Mouse (Mus musculus): Measurements from ENCODE around the gene Sis.

The Sis gene

GRCm38 (mm10) chr3:72967675-72968074 lies at the start of gene Sis:
Gene Sis, minus strand, starts transcription at chr3:72967863.
- DNase-seq (ENCODE audit: low read depth), result no peak

DNA sequence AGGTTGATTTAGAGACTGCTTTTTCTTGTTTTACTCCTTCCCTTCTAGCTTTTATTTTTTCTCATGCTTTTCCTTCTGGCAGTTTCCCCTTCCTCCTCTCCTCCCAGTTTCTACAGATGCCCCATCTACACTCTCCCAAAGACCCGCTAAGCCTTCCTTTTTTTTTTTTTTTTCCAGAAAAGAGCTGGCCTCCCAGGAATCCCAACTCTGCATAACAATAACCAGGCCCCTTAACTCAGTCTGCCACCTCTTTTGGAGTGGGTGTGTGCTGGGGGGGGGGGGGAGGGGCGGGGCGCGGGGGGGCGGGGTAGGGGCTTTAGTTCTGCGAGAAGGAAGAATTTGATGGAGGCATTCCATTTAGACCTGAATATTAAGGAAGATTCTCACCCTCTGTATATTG lies 38.4 kb upstream of the Sis start:
- DNase-seq (ENCODE audit: low read depth), result no peak

- no peak for DNase-seq (ENCODE audit: low read depth)
Measured at GRCm38 (mm10) chr3:73002933-73003696, 35.5 kb upstream of the Sis start.

DNA sequence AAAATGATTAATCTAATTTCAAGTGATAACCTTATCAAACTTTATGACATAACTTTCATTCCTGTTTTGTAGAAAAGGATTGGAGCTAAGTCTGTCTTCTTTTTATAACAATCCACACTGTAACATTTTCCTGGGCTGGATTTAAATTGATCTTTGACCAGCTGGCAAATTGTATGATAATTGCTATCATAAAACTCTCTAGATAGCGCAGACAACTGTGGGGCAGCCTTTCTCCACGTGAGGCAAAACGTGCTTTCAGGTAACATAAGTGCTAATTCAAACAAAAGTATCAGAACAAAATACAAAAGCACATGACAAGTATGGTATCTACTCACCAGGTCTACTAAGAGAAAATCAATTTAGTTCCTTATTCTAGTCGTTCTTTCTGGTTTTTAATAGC lies 29.9 kb upstream of the Sis start:
- DNase-seq (ENCODE audit: low read depth), result no peak

DNA sequence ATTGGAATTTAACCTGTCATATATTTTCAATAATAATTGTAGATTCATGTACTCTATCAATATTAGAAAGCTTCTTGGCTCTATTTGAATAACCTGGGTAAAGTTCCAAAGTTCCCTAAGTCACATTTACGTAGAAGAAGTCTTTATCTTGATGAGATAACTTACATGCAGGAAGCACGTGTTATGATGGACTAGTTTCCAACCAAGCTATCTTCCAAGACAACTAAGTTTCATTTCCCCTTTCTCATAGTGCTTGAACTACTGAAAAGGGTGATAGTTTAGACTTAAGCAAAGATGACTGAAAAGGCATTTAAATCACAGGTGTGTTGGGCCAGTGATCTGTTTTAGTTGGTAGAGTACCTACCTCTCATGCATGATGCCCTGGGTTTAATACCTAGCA lies 23.3 kb upstream of the Sis start:
- no peak for DNase-seq (ENCODE audit: low read depth)

- no peak for DNase-seq (ENCODE audit: low read depth)
Measured at GRCm38 (mm10) chr3:72976602-72977001, 8.9 kb upstream of the Sis start.

DNA sequence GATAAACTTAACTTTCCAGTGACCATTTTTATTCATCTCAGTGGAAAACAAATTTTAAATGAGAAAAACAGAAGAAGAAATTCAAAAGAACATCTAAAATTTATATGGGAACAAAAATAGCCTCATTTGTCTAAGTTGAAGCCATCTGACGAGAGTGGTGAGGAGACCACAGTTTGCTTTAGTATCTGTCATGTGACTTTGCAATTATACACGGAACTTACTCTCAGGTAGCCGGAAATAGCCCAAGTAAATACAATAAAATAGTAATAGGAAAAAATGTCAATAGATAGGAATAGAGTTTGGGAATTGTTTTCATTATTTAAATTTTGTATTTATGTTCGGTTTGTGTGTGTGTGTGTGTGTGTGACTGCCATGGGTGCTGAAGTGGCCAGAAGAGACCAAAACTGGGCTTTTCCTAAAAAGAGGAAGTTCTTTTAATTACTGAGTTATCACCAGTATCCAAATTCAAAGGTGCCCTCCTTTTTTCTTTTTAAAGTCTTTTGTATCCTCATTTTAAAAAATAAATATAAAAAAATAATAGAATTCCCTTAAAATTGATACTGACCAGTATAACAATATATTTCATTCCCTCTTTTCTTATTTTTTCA lies 48.6 kb downstream of the Sis start:
- DNase-seq (ENCODE audit: low read depth), result no peak

- no peak for DNase-seq (ENCODE audit: low read depth)
Measured at GRCm38 (mm10) chr3:72882501-72882900, 85.2 kb downstream of the Sis start.

DNA sequence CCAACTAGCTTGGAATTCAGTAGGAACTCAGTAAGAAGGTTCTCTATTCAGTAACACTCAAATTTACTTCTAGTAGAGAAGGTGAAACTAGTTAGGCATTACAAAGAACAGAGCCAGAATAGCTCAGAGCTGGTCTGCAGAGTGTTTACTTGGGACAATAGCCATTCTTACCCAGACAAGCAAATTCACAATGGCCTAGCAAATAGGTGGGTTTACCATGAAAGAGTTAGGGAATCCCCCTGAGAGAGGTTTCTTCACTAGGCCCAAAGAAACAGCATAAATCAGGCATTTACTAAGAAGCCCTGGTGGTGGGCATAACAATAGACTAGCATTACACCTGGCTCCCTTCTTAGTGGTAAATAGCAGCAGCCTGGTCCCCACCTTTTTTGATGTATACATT lies 99.5 kb downstream of the Sis start:
- no peak for DNase-seq (ENCODE audit: low read depth)

DNA sequence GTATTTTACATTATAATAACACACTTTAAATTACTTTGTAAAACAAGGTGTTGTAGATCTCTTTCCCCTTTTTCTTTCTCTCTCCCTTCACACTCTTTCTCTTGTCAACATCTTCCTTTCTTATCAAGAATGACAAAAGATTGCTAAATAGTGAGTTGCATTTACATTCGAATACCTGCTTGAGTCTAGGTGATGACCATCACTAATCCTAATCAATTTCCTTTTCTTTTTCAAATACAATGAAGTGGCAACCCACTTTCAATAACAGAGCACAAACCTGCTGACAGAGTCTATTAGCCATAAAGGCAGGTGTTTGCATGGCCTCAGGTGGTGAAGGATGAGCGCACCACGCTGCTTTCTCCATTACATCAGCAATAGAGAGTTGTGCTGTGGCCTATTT lies 108.9 kb downstream of the Sis start:
- no peak for DNase-seq (ENCODE audit: low read depth)

GRCm38 (mm10) chr3:72855405-72855804 lies 112.3 kb downstream of the Sis start:
- DNase-seq (ENCODE audit: low read depth), result no peak

- no peak for DNase-seq (ENCODE audit: low read depth)
Measured at GRCm38 (mm10) chr3:72840641-72841040, 127.0 kb downstream of the Sis start.
